Mouse (Mus musculus): ENCODE measurements around the gene Acaca. TPM values are rescaled to one million over a fixed set of nuclear protein-coding genes. Genes with fewer than 3 reads are reported as not detected.

The Acaca gene
- polyA plus RNA-seq, 1 experiment from 2014 or later: 5.4 TPM

DNA sequence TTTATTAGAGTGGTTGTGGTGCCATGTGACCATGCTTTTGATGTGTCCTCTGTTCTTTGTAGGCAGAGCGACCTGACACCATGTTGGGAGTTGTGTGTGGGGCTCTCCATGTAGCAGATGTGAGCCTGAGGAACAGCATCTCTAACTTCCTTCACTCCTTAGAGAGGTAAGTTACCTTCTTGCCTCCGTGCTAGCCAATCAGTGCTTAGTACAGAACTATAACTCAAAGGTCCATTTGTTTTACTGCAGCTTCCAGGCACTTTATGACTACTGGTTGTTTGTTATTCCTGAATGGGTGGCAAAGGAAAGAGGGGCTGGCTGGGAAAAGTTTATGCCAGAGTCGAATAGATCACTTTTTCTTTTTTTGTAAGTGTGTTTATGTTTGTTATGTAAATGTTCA, 121.7 kb downstream of the Acaca start:
- no peak for ATAC-seq (ENCODE audit: insufficient read depth)
- 62% methylated on average over 3 of the region's 3 CpGs for WGBS (ENCODE audit: insufficient replicate concordance)
- Histone ChIP-seq H3K9ac (no peak overlapping the region), H3K9me3 (replicated peaks) (no peaks in the 10 kb centered on the region), H3K4me2 (no peak overlapping the region), H3K4me3 (replicated peaks) (no peak overlapping the region), H3K27me3 (no peaks in the 10 kb centered on the region), H3K4me1 (replicated peaks) (no peaks in the 10 kb centered on the region), H3K36me3 (replicated peaks) (peaks cover 18% of the 10 kb centered on the region), H3K27ac (replicated peaks) (no peak overlapping the region)

GRCm38 (mm10) chr11:84252425-84252824, 123.0 kb downstream of the Acaca start:
- no peaks in the 10 kb centered on the region for H3K27me3 ChIP-seq
- peaks cover 18% of the 10 kb centered on the region for H3K36me3 ChIP-seq (replicated peaks)
- H3K4me2 ChIP-seq: no peak overlapping the region
- no peak overlapping the region for H3K9ac ChIP-seq
- H3K4me1 ChIP-seq (replicated peaks): no peaks in the 10 kb centered on the region
- WGBS (ENCODE audit: insufficient replicate concordance): 67% methylated on average over 1 of the region's 1 CpGs
- H3K9me3 ChIP-seq (replicated peaks): no peaks in the 10 kb centered on the region
- H3K4me3 ChIP-seq (replicated peaks): no peak overlapping the region
- H3K27ac ChIP-seq (replicated peaks): no peak overlapping the region
- no peak for ATAC-seq (ENCODE audit: insufficient read depth)

GRCm38 (mm10) chr11:84255879-84256278, 126.4 kb downstream of the Acaca start:
- Histone ChIP-seq H3K36me3 (replicated peaks) (peaks cover 16% of the 10 kb centered on the region), H3K9ac (no peak overlapping the region), H3K27me3 (no peaks in the 10 kb centered on the region), H3K4me1 (replicated peaks) (peaks cover 6% of the 10 kb centered on the region; the same call in 1 of the 2 replicates), H3K4me2 (no peak overlapping the region), H3K27ac (replicated peaks) (no peak overlapping the region), H3K9me3 (replicated peaks) (no peaks in the 10 kb centered on the region), H3K4me3 (replicated peaks) (no peak overlapping the region)
- no peak for ATAC-seq (ENCODE audit: insufficient read depth)
- WGBS (ENCODE audit: insufficient replicate concordance): 86% methylated on average over 4 of the region's 4 CpGs

- Histone ChIP-seq H3K27me3 (no peaks in the 10 kb centered on the region), H3K27ac (replicated peaks) (no peak overlapping the region), H3K4me2 (no peak overlapping the region), H3K9me3 (replicated peaks) (no peaks in the 10 kb centered on the region), H3K4me1 (replicated peaks) (peaks cover 6% of the 10 kb centered on the region; the same call in 1 of the 2 replicates), H3K4me3 (replicated peaks) (no peak overlapping the region), H3K9ac (no peak overlapping the region), H3K36me3 (replicated peaks) (peaks cover 31% of the 10 kb centered on the region)
- 35% methylated on average over 4 of the region's 4 CpGs for WGBS (ENCODE audit: insufficient replicate concordance)
- peak; percentile 44; the same call in 1 of the 2 replicates for ATAC-seq (ENCODE audit: insufficient read depth)
These were observed 128.7 kb downstream of the Acaca start for GRCm38 (mm10) chr11:84258053-84258710.

- Histone ChIP-seq H3K9me3 (replicated peaks) (no peaks in the 10 kb centered on the region), H3K4me1 (replicated peaks) (no peaks in the 10 kb centered on the region), H3K27ac (replicated peaks) (no peak overlapping the region), H3K4me3 (replicated peaks) (no peak overlapping the region), H3K4me2 (no peak overlapping the region), H3K36me3 (replicated peaks) (peaks cover 68% of the 10 kb centered on the region), H3K27me3 (no peaks in the 10 kb centered on the region), H3K9ac (no peak overlapping the region)
- ATAC-seq (ENCODE audit: insufficient read depth): no peak
- WGBS (ENCODE audit: insufficient replicate concordance): 66% methylated on average over 3 of the region's 3 CpGs
These were observed 135.0 kb downstream of the Acaca start for GRCm38 (mm10) chr11:84264490-84264889.

GRCm38 (mm10) chr11:84268068-84268467, 138.6 kb downstream of the Acaca start:
- H3K9me3 ChIP-seq (replicated peaks): no peaks in the 10 kb centered on the region
- peaks cover 61% of the 10 kb centered on the region for H3K36me3 ChIP-seq (replicated peaks)
- no peak overlapping the region for H3K9ac ChIP-seq
- ATAC-seq (ENCODE audit: insufficient read depth): no peak
- no peak overlapping the region for H3K27ac ChIP-seq (replicated peaks)
- H3K27me3 ChIP-seq: no peaks in the 10 kb centered on the region
- H3K4me3 ChIP-seq (replicated peaks): no peak overlapping the region
- H3K4me1 ChIP-seq (replicated peaks): no peaks in the 10 kb centered on the region
- no peak overlapping the region for H3K4me2 ChIP-seq

DNA sequence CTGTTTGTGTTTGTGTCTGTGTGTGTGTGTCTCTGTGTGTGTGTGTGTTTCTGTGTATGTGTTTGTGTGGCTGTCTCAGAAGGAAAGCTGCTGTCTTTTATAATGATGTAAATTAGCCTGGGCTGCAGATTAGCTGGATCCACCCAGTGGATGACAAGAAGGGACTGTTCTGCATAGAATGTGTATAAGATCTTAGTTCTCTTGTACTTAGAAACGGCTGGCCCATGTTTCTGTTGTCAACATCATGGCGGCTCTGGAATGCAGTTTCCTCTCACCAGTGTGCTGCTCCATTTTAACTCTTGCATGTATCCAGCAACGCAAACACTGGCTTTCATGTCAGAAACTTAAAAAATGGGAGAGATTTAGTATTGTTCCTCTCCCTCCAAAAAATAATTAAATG, 141.0 kb downstream of the Acaca start:
- Histone ChIP-seq H3K27ac (replicated peaks) (no peak overlapping the region), H3K4me3 (replicated peaks) (no peak overlapping the region), H3K9me3 (replicated peaks) (no peaks in the 10 kb centered on the region), H3K4me2 (no peak overlapping the region), H3K9ac (no peak overlapping the region), H3K4me1 (replicated peaks) (no peaks in the 10 kb centered on the region), H3K36me3 (replicated peaks) (peaks cover 50% of the 10 kb centered on the region), H3K27me3 (no peaks in the 10 kb centered on the region)
- no peak for ATAC-seq (ENCODE audit: insufficient read depth)
- WGBS (ENCODE audit: insufficient replicate concordance): 78% methylated on average over 3 of the region's 3 CpGs

DNA sequence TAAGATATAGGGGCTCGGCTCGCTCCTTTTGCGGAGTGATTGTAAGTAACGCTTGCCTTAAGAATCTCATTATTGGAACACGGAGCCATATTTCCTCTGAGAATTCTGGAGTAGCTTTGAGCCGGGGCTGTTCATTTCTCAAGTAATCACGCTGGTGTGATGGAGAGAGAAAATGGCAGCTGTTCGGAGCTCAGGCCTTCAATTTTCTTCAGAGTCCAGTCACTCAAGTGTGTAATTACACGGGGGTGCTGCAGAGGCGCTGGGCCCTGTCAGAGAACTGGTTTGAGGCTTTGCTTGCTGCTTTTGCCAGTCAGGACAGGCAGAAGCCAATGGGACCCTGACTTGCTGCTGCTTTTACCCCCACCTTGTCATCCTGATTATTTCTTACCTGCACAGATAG, 142.5 kb downstream of the Acaca start:
- Histone ChIP-seq H3K36me3 (replicated peaks) (peaks cover 41% of the 10 kb centered on the region), H3K9ac (no peak overlapping the region)
- 83% methylated on average over 10 of the region's 10 CpGs for WGBS (ENCODE audit: insufficient replicate concordance)

DNA sequence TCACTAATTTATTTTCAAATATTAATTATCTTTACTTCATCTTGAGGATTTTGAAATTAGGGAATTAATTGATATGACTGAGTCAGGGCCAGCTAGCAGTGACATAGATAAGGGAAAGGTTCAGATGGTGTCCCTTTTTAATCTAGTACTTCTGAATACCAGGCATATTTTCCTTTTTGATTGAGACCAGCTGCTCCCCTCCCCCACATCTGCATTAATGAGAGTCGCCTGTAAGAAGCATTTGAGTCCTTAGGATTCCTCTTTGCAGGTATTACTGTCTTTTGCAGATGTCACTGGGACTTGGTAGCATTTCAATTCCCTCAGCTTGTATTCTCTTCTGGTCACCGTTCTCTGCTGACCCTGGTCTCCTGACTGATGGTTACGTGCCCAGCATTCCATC, 143.1 kb downstream of the Acaca start:
- no peak overlapping the region for H3K4me3 ChIP-seq (replicated peaks)
- H3K27me3 ChIP-seq: no peaks in the 10 kb centered on the region
- WGBS (ENCODE audit: insufficient replicate concordance): 76% methylated on average over 3 of the region's 3 CpGs
- H3K4me1 ChIP-seq (replicated peaks): no peaks in the 10 kb centered on the region
- H3K36me3 ChIP-seq (replicated peaks): peaks cover 42% of the 10 kb centered on the region
- H3K27ac ChIP-seq (replicated peaks): no peak overlapping the region
- no peaks in the 10 kb centered on the region for H3K9me3 ChIP-seq (replicated peaks)
- ATAC-seq (ENCODE audit: insufficient read depth): no peak
- no peak overlapping the region for H3K9ac ChIP-seq
- H3K4me2 ChIP-seq: no peak overlapping the region

More for the DNA sequence above, 142.5 kb downstream of the Acaca start:
- no peak for ATAC-seq (ENCODE audit: insufficient read depth)
- Histone ChIP-seq H3K4me3 (replicated peaks) (no peak overlapping the region), H3K27ac (replicated peaks) (no peak overlapping the region), H3K4me1 (replicated peaks) (no peaks in the 10 kb centered on the region), H3K4me2 (no peak overlapping the region), H3K27me3 (no peaks in the 10 kb centered on the region), H3K9me3 (replicated peaks) (no peaks in the 10 kb centered on the region)

DNA sequence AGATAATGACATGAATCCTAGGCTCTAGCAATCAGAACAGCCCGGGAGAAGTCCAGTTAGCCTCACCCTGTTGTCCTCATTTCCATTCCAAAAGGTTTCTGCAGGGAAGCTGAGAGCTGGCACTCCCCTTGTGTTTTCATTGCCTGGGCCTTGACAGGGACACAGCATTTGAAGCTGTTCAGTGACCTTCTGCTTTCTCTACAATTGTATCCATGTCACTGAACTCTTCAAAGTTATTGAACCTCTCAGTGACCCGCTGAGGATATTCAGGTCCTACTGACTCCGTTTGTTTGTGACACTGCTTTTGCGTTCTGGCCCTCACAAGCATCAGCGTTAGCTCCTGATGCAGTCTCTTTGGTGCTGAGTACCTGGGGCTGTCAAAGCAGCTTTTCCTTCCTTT, 147.5 kb downstream of the Acaca start:
- H3K4me1 ChIP-seq (replicated peaks): no peaks in the 10 kb centered on the region
- H3K9me3 ChIP-seq (replicated peaks): no peaks in the 10 kb centered on the region
- H3K4me2 ChIP-seq: no peak overlapping the region
- H3K9ac ChIP-seq: no peak overlapping the region
- no peak overlapping the region for H3K4me3 ChIP-seq (replicated peaks)
- WGBS (ENCODE audit: insufficient replicate concordance): 83% methylated on average over 5 of the region's 5 CpGs
- peaks cover 50% of the 10 kb centered on the region for H3K36me3 ChIP-seq (replicated peaks)
- H3K27me3 ChIP-seq: no peaks in the 10 kb centered on the region
- no peak for ATAC-seq (ENCODE audit: insufficient read depth)
- H3K27ac ChIP-seq (replicated peaks): no peak overlapping the region

- ATAC-seq (ENCODE audit: insufficient read depth): no peak
- Histone ChIP-seq H3K27me3 (no peaks in the 10 kb centered on the region), H3K27ac (replicated peaks) (no peak overlapping the region), H3K4me3 (replicated peaks) (no peak overlapping the region), H3K4me2 (no peak overlapping the region), H3K9me3 (replicated peaks) (no peaks in the 10 kb centered on the region), H3K4me1 (replicated peaks) (no peaks in the 10 kb centered on the region), H3K9ac (no peak overlapping the region), H3K36me3 (replicated peaks) (peaks cover 57% of the 10 kb centered on the region)
- WGBS (ENCODE audit: insufficient replicate concordance): 86% methylated on average over 5 of the region's 5 CpGs
These were observed 151.8 kb downstream of the Acaca start for GRCm38 (mm10) chr11:84281280-84281679.

Measured in liver, embryonic 15.5 days (tissue).